Mouse (Mus musculus) limb, embryonic 14.5 days (tissue): ENCODE measurements around the gene Sucla2. TPM values are rescaled to one million over a fixed set of nuclear protein-coding genes. Genes with fewer than 3 reads are reported as not detected.

Source experiments
- ATAC-seq: fragments of 200-750 bp; cut with Nextera tagmentation; 2 replicates; pipeline ENCODE4 v1.8.0; 2017; ENCODE audit warnings: low read depth, moderate number of reproducible peaks, moderate TSS enrichment; ENCODE audit not compliant: low FRiP score
- DNase-seq: peaks from one replicate; pipeline ENCODE4 v3.0.0-alpha.2; 2015; ENCODE audit warnings: low spot score
- H3K27ac ChIP-seq: fragments of 300-500 bp; sonication (generic); replicated peaks from 2 replicates; pipeline ENCODE4 v1.5.1; 2014; ENCODE audit warnings: low read depth, mild to moderate bottlenecking, low read length, moderate library complexity, mixed read lengths
- H3K27me3 ChIP-seq: fragments of 300-500 bp; sonication (generic); 2 replicates; pipeline ENCODE4 v1.6.1; 2014; ENCODE audit warnings: low read length, mixed read lengths; ENCODE audit not compliant: control insufficient read depth, insufficient read depth
- H3K36me3 ChIP-seq: fragments of 300-500 bp; sonication (generic); 2 replicates; pipeline ENCODE4 v1.6.1; 2014; ENCODE audit warnings: mild to moderate bottlenecking, low read length, moderate library complexity, mixed read lengths; ENCODE audit not compliant: control insufficient read depth, insufficient read depth
- H3K4me1 ChIP-seq: fragments of 300-500 bp; sonication (generic); 2 replicates; pipeline ENCODE4 v1.6.1; 2014; ENCODE audit warnings: antibody characterized with exemption, low read length, mixed read lengths; ENCODE audit not compliant: control insufficient read depth, insufficient read depth
- H3K4me2 ChIP-seq: fragments of 300-500 bp; sonication (generic); replicated peaks from 2 replicates; pipeline ENCODE4 v1.6.1; 2014; ENCODE audit warnings: low read depth, mild to moderate bottlenecking, low read length, moderate library complexity; ENCODE audit not compliant: severe bottlenecking
- H3K4me3 ChIP-seq: fragments of 300-500 bp; sonication (generic); replicated peaks from 2 replicates; pipeline ENCODE4 v1.5.1; 2014; ENCODE audit warnings: low read length
- H3K9ac ChIP-seq: fragments of 300-500 bp; sonication (generic); 2 replicates; pipeline ENCODE4 v1.6.1; 2014; ENCODE audit warnings: mild to moderate bottlenecking, low read depth, low read length, moderate library complexity; ENCODE audit not compliant: severe bottlenecking
- H3K9me3 ChIP-seq: fragments of 300-500 bp; sonication (generic); 2 replicates; pipeline ENCODE4 v1.6.1; 2016; ENCODE audit warnings: low read length; ENCODE audit not compliant: control insufficient read depth
- POLR2A ChIP-seq: fragments of 200-500 bp; IDR thresholded peaks from 2 replicates; pipeline ENCODE4 v1.8.0; 2012; ENCODE audit warnings: inconsistent platforms, mild to moderate bottlenecking, moderate library complexity, borderline replicate concordance; ENCODE audit not compliant: insufficient read depth, insufficient read length; ENCODE audit errors: extremely low read depth
- WGBS: fragments of 180-500 bp; shearing (Covaris S2); extraction: QIAGEN DNeasy Blood & Tissue Kit; methylation state at CpG from one replicate; pipeline ENCODE4 v1.1.7; 2014; 5-methylcytosine and 5-hydroxymethylcytosine counted together
- polyA plus RNA-seq, 2 experiments: library from polyadenylated mRNA; depleted of rRNA in 1 of 2; stranded (reverse) in 1 of 2; unstranded in 1 of 2; fragments of >200 nt; fragmentation: Nextera tagmentation in 1 of 2; extraction: Ambion mirVana in 1 of 2; gene quantifications; 2 replicates each; pipeline versions ENCODE4 v1.2.1 to v1.2.3; 2012 to 2014

The Sucla2 gene
- polyA plus RNA-seq, 2 experiments, result 55.6 to 94.4 TPM

- Histone ChIP-seq H3K27me3 (no peaks in the 10 kb centered on the region), H3K27ac (no peak overlapping the region), H3K36me3 (no peaks in the 10 kb centered on the region), H3K4me3 (no peak overlapping the region), H3K4me2 (no peak overlapping the region), H3K4me1 (no peaks in the 10 kb centered on the region), H3K9me3 (no peaks in the 10 kb centered on the region), H3K9ac (no peak overlapping the region)
- 79% methylated on average over 6 of the region's 6 CpGs for WGBS
- ATAC-seq (no peak), DNase-seq (no peak)
- TF ChIP-seq POLR2A, result no peak
Observed at GRCm38 (mm10) chr14:73494122-73494521, 31.0 kb upstream of the Sucla2 start.

GRCm38 (mm10) chr14:73495753-73496152 lies 29.4 kb upstream of the Sucla2 start:
- DNase-seq, result no peak

GRCm38 (mm10) chr14:73501283-73501682 lies 23.8 kb upstream of the Sucla2 start:
- no peak for TF ChIP-seq POLR2A
- H3K4me1 ChIP-seq, result peaks cover 9% of the 10 kb centered on the region; the same call in 1 of the 2 replicates
- DNase-seq, result no peak
- H3K4me3 ChIP-seq, result no peak overlapping the region
- no peak overlapping the region for H3K27ac ChIP-seq
- no peak overlapping the region for H3K9ac ChIP-seq
- no peaks in the 10 kb centered on the region for H3K27me3 ChIP-seq
- H3K36me3 ChIP-seq, result no peaks in the 10 kb centered on the region
- H3K9me3 ChIP-seq, result no peaks in the 10 kb centered on the region
- no peak overlapping the region for H3K4me2 ChIP-seq
- 84% methylated on average over 9 of the region's 9 CpGs for WGBS
- ATAC-seq, result no peak

More at GRCm38 (mm10) chr14:73495753-73496152, 29.4 kb upstream of the Sucla2 start:
- H3K4me3 ChIP-seq, result no peak overlapping the region
- H3K4me2 ChIP-seq, result no peak overlapping the region
- H3K36me3 ChIP-seq, result no peaks in the 10 kb centered on the region
- no peak overlapping the region for H3K27ac ChIP-seq
- H3K27me3 ChIP-seq, result no peaks in the 10 kb centered on the region
- no peak for TF ChIP-seq POLR2A
- H3K9me3 ChIP-seq, result no peaks in the 10 kb centered on the region
- H3K4me1 ChIP-seq, result no peaks in the 10 kb centered on the region
- no peak for ATAC-seq
- WGBS, result 76% methylated on average over 7 of the region's 7 CpGs
- no peak overlapping the region for H3K9ac ChIP-seq

GRCm38 (mm10) chr14:73501721-73502120 lies 23.4 kb upstream of the Sucla2 start:
- Histone ChIP-seq H3K9me3 (no peaks in the 10 kb centered on the region), H3K4me2 (no peak overlapping the region), H3K27ac (no peak overlapping the region), H3K4me1 (peaks cover 9% of the 10 kb centered on the region; the same call in 1 of the 2 replicates), H3K36me3 (no peaks in the 10 kb centered on the region), H3K27me3 (no peaks in the 10 kb centered on the region), H3K9ac (no peak overlapping the region), H3K4me3 (no peak overlapping the region)
- DNase-seq, result no peak
- no peak for TF ChIP-seq POLR2A
- WGBS, result 69% methylated on average over 6 of the region's 6 CpGs
- no peak for ATAC-seq

- Histone ChIP-seq H3K36me3 (no peaks in the 10 kb centered on the region), H3K4me1 (peaks cover 9% of the 10 kb centered on the region; the same call in 1 of the 2 replicates), H3K4me2 (no peak overlapping the region), H3K27me3 (no peaks in the 10 kb centered on the region), H3K9me3 (no peaks in the 10 kb centered on the region), H3K27ac (no peak overlapping the region), H3K9ac (no peak overlapping the region), H3K4me3 (no peak overlapping the region)
- no peak for TF ChIP-seq POLR2A
- peak; percentile 23 for DNase-seq
- ATAC-seq, result no peak
- 32% methylated on average over 7 of the region's 7 CpGs for WGBS
Observed at GRCm38 (mm10) chr14:73502591-73503184, 22.4 kb upstream of the Sucla2 start.
